Mouse (Mus musculus) heart, adult 2 months (tissue): ENCODE results near the gene Nlgn3.

ENCODE experiments used
- CTCF ChIP-seq: fragments of 200-600 bp; IDR thresholded peaks from 2 replicates; pipeline ENCODE4 v1.8.1; 2022; ENCODE audit warnings: antibody characterized with exemption, mild to moderate bottlenecking, moderate library complexity
- POLR2A ChIP-seq: fragments of 200-500 bp; IDR thresholded peaks from 2 replicates; pipeline ENCODE4 v1.6.1; 2011; ENCODE audit warnings: mild to moderate bottlenecking, low read depth, low read length, control low read depth; ENCODE audit not compliant: insufficient read depth

GRCm38 (mm10) chrX:101268755-101269124, 30.2 kb upstream of the Nlgn3 start, which contains the start of gene Gm20489:
- TF ChIP-seq POLR2A: no peak
- TF ChIP-seq CTCF: no peak
